ENCODE assay signal across 8 mouse cellular contexts in genomic region chr11:88550083-88550907, GRCm38 (mm10).
DNase-seq lines count a peak whose midpoint lies in the region; ATAC-seq and TF ChIP-seq lines count a peak whose summit lies in the region.

No protein-coding gene starts in this region.

- WGBS in stomach, embryonic 16.5 days, result 73% methylated on average over 6 of the region's 6 CpGs

- no peak for ATAC-seq in stomach, embryonic 16.5 days (ENCODE audit: insufficient read depth, low FRiP score)
- ATAC-seq in megakaryocyte-erythroid progenitor cell, adult 5-6 weeks (replicated peaks; ENCODE audit: low FRiP score, low TSS enrichment, poor library complexity, severe bottlenecking), result no peak

- H3K36me3 ChIP-seq in stomach, embryonic 16.5 days (ENCODE audit: control insufficient read depth, insufficient read depth, low read length), result no peaks in the 10 kb centered on the region

- no peak overlapping the region for H3K4me2 ChIP-seq in stomach, embryonic 16.5 days (ENCODE audit: low read depth, low read length)

- DNase-seq in left cerebral cortex, adult 2 months (ENCODE audit: extremely low spot score in 1 of 2, low spot score in 2 of 2), result no peak
- no peak for DNase-seq in left cerebral cortex, postnatal 10 days (ENCODE audit: extremely low spot score in 1 of 2, low spot score in 2 of 2)
- DNase-seq in induced T-regulatory cell, adult 2 months (ENCODE audit: low read depth), result peak; percentile 71
- no peak for DNase-seq in adrenal gland, postnatal 25 days
- no peak for DNase-seq in cerebellum, postnatal 36 days

- H3K4me3 ChIP-seq in left cerebral cortex, adult 2 months, result no peak overlapping the region
- peak overlapping the region; percentile 33 for H3K4me3 ChIP-seq in bone marrow macrophage, adult 2 months (ENCODE audit: insufficient read depth, low read length)
- H3K4me3 ChIP-seq in stomach, embryonic 16.5 days (replicated peaks; ENCODE audit: low read length), result no peak overlapping the region

- H3K9me3 ChIP-seq in stomach, embryonic 16.5 days (replicated peaks; ENCODE audit: control insufficient read depth, low read length), result no peaks in the 10 kb centered on the region

- peaks cover 16% of the 10 kb centered on the region for H3K4me1 ChIP-seq in bone marrow macrophage, adult 2 months (ENCODE audit: control insufficient read depth, insufficient read depth, low read length)
- peaks cover 43% of the 10 kb centered on the region for H3K4me1 ChIP-seq in stomach, embryonic 16.5 days (ENCODE audit: control insufficient read depth, insufficient read depth, low read length)

- no peak; the same call in 1 of the 2 replicates for TF ChIP-seq CTCF in left cerebral cortex, adult 2 months (IDR thresholded peaks at IDR 0.05)
- no peak for TF ChIP-seq CTCF in bone marrow macrophage, adult 2 months (IDR thresholded peaks at IDR 0.05; ENCODE audit: low read depth, low read length)

- no peaks in the 10 kb centered on the region for H3K27me3 ChIP-seq in stomach, embryonic 16.5 days (ENCODE audit: control insufficient read depth, insufficient read depth, low read length)

- TF ChIP-seq POLR2A in bone marrow macrophage, adult 2 months (IDR thresholded peaks at IDR 0.05; ENCODE audit: borderline replicate concordance, low read depth, low read length), result no peak

- H3K27ac ChIP-seq in left cerebral cortex, adult 2 months, result peak overlapping the region; percentile 50; the same call in 1 of the 2 replicates
- H3K27ac ChIP-seq in bone marrow macrophage, adult 2 months (ENCODE audit: insufficient read depth, low read depth, low read length), result peak overlapping the region; percentile 22
- peak overlapping the region; percentile 31; the same call in 1 of the 2 replicates for H3K27ac ChIP-seq in stomach, embryonic 16.5 days (ENCODE audit: low read length)

- intact Hi-C loops in left cerebral cortex, adult 2 months (cut with DNase I), result loop anchor here (5.0 kb wide), 1 partner anchor 272 kb away; no protein-coding TSS in a partner anchor
- intact Hi-C loops in left cerebral cortex, postnatal 10 days (cut with DNase I), result loop anchor here (10.0 kb wide), 2 partner anchors 165 to 275 kb away; partner anchors contain the start of gene Msi2

- peak overlapping the region; percentile 20 for H3K9ac ChIP-seq in stomach, embryonic 16.5 days (ENCODE audit: low read length)
